8 mouse cellular contexts compared by ENCODE assay signal in genomic region chr2:76047740-76048139, GRCm38 (mm10).
"Had no signal": no experiment of that assay in that cellular context is flagged by ENCODE, and none has a peak within 500 bp of the region (broad histone marks: within the 10 kb centered on the region; RNA-seq: fewer than 3 reads in every experiment).

No protein-coding gene starts in this region.

- H3K4me1 ChIP-seq: midbrain, embryonic 12.5 days had no signal

- H3K9me3 ChIP-seq: limb, embryonic 13.5 days; midbrain, embryonic 12.5 days had no signal

- DNase-seq: kidney, postnatal 10 days; lung, adult 18-20 months; right cerebral cortex, postnatal 14 days; thymus, postnatal 4 days had no signal

- H3K4me3 ChIP-seq: limb, embryonic 13.5 days; midbrain, embryonic 12.5 days had no signal

- H3K9ac ChIP-seq: limb, embryonic 13.5 days; liver, embryonic 14.5 days; midbrain, embryonic 12.5 days had no signal

- H3K27ac ChIP-seq: limb, embryonic 13.5 days; liver, embryonic 14.5 days; midbrain, embryonic 12.5 days; stomach, postnatal 0 days had no signal

- H3K36me3 ChIP-seq: limb, embryonic 13.5 days; midbrain, embryonic 12.5 days had no signal

- H3K4me2 ChIP-seq: limb, embryonic 13.5 days; midbrain, embryonic 12.5 days had no signal

- H3K27me3 ChIP-seq: limb, embryonic 13.5 days; midbrain, embryonic 12.5 days had no signal
